Mouse (Mus musculus) cerebellum, adult 8-10 months (tissue): ENCODE data around the gene Gnaq.
"Not testable (repeated sequence)": the region's sequence is repeated elsewhere in the genome, so short reads cannot be mapped to it uniquely, and the experiment has no call there.

Experiments
- DNase-seq: peaks from one replicate; pipeline ENCODE4 v3.0.0; 2022

The Gnaq gene

GRCm38 (mm10) chr19:16132791-16132864 is at the start of gene Gnaq:
Gene Gnaq, plus strand, starts transcription at chr19:16132831.
- DNase-seq = no peak

DNA sequence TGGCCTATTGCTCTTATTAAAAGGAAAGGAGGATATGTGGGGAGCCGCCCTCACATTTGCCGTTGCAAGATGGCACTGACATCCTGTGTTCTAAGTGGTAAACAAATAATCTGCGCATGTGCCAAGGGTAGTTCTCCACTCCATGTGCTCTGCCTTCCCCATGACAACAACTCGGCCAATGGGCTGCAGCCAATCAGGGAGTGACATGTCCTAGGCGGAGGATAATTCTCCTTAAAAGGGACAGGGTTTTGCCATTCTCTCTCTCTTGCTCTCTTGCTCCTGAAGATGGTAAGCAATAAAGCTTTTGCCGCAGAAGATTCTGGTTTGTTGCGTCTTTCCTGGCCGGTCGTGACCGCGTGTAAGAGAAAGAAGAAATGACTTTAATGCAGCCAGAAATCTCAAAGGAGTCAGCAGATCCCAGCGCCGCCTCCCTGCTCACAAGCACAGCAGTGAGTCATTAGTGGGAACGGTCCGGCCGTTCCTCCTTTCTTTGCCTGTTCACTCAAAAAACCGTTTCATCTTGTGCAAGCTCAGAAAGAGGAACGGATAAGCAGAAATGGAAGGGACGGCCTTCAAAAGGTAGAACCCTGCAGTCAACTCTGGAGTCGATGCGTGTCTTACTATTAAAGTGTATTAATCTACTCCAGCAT is 48.5 kb upstream of the Gnaq start:
- not testable (repeated sequence) for DNase-seq

DNA sequence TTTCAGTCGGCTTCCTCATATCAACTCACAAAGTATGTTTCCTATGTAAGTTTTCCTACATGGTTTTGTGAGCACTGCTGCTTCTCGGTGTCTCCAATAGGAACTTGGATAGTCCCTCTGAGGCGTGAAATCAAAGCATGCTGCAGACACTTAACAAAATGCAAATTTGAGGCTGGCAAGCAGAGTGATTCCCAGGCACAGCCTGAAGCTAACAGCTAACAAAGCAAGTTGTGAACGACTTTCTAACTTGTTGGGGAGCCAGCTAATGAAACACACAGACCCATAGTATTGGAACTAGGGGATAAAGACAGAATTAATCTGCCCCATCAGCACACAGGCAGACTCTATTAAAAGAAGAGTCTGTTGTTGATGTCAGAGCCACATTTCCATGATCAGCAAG is 47.4 kb upstream of the Gnaq start:
- no peak for DNase-seq

DNA sequence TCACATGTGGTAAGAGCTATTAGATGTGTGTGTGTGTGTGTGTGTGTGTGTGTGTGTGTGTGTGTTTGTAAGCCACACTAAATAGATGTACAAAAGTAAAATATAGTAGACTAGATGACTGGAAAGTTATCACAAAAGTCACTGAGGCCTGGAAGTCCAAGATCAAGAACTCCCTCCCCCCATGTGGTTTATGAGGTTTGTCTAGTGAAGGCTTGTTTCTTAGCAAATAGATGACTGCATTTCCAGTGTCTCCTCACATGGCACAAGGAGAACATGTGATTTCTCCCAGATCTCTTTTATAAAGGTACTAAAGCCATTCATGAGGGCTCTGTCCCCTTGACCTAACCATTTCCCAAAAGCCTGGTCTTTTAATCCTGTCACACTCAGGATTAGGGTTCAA is 46.5 kb upstream of the Gnaq start:
- DNase-seq = no peak

- DNase-seq = no peak
Measured at GRCm38 (mm10) chr19:16086581-16086980, 46.0 kb upstream of the Gnaq start.

- DNase-seq = no peak
Measured at GRCm38 (mm10) chr19:16087391-16087790, 45.2 kb upstream of the Gnaq start.

GRCm38 (mm10) chr19:16093616-16094015 is 39.0 kb upstream of the Gnaq start:
- DNase-seq = no peak

DNA sequence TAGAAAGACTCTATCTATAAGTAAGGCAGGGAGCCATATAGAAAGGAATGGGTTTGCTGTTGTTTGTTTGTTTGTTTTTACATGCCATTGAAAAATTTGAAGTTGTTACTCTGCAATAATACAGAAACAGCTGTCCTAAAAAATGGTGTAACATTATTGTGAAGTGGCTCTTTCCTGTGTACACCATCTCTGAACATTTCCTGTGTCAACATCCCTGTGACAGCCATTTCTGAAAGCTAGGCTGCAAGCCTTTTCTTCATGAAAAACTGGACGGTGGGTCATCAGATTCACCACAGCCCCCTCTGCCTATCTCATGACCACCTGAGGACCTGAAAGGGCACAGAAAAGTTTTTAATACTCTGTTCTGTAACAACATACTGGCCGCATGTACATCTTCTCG is 22.7 kb upstream of the Gnaq start:
- DNase-seq = no peak

DNA sequence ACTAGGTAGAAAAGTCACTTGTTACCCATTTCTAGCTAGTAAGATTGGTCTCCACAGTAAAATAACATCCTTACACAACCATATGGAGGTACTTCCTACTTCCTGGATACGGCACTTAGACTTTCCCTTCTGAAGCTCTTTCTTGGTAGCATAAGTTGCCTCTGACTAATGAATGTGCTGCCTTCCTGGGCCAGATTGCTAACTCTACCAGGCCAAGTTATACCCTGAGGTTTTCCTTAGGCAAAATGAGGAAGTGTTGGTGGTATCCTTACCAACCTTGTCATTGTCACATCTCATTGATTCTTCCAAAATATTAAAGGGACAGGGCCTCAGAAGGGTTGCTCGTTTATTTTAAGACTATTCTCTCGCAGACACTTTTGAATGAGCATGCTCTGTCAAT is 22.0 kb upstream of the Gnaq start:
- no peak for DNase-seq

- DNase-seq = peak; percentile 87
Measured at GRCm38 (mm10) chr19:16113295-16113694, 19.3 kb upstream of the Gnaq start.

DNA sequence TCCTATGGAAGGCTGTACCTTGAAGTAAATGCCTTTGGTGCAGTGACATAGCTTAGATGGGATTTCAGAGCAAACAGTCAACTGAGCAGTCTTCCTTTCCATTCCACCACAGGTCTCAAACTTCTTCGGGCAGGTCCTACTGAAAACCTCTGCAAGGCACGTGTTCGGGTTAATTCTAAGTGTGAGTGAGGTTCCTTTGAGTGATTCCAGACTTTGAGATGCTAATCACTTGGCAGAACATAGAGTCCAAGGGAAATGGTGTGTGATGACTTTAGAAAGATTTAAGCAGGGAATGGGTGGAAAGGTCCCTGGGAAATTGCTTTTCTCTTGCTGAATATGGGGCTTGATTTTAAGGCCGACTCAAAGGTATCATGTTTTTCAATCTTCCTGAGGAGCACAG is 14.2 kb upstream of the Gnaq start:
- no peak for DNase-seq

DNA sequence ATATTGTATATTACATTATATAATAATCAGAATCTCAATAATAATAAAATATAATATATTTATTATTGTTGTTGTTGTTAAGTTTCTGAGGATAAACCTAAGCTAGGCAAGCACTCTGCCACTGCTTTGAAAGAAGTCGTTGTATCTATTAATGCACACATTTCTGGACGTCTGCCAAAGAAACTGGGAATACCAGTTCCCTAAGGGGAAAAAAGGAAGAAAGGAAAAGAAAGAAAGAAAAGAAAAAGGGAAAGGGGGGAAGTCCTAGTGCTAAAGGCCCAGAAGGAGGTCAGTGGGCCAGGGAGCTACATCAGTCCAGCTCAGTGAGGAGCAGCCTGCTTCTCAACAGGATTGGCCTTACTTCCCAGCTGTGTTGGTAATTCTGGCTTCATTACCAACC is 11.3 kb upstream of the Gnaq start:
- DNase-seq = no peak

DNA sequence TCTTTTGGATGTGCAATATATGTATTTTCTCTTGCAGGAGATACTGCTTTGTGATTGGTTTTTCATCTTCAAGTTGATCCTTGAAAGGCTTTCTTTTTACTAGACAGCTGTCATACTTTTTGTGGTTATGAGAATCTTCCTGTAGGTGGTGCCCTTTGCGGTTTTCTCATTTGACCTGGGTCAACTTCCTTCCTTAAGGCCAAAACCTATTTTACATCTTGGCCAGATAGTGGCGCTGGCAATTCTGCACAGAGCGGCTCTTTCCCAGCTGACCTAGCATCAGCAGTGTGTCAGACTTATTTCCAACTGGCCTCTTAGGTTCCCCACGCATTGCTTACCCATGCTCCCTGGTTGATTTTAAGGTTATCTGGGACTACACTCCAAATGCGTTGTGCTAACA is 3.9 kb upstream of the Gnaq start:
- DNase-seq = no peak

- DNase-seq = no peak
Measured at GRCm38 (mm10) chr19:16129171-16129570, 3.5 kb upstream of the Gnaq start.

DNA sequence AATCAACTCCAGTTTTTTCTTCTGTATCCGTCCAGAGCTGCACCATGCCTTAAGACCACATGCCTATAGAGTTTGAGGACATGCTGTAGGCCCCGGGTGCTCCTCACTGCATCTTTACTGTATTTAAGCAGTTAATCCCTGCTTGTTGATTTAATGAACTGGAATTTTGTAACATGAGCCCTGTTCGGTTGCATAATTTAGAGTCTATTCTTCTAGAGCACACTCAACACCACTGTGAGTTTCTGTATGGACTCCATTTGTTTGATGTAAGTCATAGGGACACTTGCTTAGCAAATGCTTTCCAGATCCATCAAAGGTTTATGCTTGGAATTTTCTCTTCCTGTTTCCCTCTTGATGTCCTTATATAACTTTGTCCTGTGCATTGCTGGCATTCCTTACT is 2.2 kb upstream of the Gnaq start:
- DNase-seq = no peak

DNA sequence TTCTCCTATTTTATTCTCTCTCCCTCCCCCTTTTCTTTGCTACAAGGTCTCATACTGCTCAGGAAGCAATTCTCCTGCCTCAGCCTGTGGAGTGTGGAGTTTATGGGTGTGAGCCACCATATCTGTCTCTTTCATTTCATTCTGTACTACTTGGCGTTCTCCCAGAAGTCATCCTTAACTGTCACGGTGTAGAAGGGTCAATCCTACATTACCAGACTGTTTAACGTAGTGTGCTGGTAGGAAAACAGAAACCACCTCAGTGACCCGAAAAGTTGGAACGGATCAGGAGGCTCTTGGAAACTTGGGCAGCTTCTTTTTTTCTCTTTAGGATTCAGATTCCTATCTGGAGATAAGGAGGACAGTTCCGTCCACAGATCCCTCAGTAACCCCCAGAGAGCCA is 800 bp upstream of the Gnaq start:
- no peak for DNase-seq

DNA sequence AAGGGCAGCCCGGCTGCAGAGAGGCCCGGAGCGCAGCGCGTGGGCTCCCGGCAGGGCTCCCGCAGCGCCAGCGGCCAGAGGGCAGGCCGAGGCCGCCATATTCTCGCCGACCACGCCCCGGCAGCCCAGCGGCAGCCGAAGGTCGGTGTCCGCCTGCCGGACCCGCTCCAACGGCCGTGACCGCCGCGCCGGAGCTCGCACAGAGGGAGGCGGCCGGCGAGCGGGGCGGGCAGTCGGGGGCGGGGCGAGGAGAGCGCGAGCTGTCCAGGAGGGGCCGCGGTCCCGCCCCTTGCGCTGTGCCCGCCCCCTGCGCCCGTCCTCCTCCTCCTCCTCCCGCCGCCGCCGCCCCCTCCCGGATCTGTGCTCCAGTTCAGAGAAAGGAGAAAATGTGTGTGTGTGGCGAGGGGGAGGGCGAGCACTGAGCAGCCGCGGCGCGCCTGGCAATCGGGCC is 266 bp upstream of the Gnaq start:
- DNase-seq = peak; percentile 85

DNA sequence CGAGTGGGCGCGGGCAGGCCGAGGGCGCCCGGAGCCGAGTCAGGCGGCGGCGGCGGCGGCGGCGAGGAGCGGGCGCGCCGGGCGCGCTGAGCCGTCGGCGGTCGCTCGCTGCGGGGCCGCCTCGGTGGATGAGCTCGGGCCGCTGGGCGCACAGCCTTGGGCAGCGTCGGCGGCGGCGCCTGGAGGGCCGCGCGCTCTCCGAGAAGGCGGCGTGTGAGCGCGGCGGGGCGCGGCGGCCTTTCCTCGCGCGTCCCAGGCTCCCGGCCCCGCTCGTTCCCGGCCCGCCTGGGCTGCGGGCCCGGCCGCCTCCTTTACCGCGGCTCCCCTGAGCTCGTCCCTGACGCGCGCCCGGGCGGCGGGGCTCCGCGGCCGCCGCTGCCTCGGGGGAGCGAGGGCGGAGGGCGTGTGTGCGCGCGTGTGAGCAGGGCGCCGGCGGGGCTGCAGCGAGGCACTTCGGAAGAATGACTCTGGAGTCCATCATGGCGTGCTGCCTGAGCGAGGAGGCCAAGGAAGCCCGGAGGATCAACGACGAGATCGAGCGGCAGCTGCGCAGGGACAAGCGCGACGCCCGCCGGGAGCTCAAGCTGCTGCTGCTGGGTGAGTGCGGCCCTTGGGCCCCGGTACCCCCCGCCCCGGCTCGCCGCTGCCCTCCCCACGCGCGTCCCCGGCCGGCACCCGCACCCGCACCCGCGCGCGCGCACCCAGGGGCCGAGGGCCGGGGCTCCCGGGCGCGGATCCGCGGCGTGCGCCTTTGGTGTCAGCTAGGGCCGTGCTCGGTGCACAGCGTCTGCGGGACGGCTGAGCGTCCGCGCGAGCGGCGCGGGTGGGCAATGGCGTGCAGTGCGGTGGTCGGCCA is 462 bp downstream of the Gnaq start:
- peak; percentile 71 for DNase-seq

DNA sequence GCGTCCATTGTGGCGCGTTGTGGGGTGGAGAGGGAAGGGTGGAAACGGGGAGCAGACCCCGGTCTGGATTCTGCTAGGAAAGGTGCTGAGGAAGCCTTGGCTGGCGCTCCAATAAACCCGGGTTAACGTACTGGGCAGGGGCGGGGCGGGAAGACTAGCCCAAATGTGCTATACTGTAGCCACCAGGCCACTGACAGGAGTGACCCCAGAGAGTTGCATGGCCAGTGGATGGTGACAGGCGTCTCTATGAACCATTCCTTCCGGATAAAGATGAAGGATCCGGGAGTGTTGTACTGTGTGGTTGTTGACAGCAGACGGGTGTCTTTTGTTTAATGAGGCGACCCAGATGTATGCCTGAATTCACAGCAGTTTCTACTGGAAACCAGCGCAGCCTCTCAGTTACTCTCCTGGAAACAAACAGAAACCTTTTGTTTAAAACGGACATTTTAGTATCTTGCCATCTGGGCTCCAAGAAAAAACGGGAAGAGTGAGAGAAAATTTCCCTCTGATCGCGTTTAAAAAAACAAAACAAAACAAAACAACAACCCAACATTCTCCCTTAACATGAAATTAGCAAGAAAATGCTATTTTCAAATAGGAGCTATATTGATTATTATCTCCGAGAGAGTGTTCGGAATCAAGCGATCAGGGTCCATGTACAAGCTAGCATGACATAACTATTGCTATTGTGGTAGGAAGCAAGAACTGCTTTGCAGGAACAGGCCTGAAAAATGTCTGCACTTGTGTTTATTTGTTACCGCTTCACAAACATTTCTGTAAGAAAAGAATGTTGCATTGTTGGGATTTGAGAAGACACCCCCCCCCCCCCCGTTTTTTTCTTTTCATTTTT is 1.3 kb downstream of the Gnaq start:
- DNase-seq = no peak

GRCm38 (mm10) chr19:16138064-16138580 is 5.5 kb downstream of the Gnaq start:
- no peak for DNase-seq

- DNase-seq = no peak
Measured at GRCm38 (mm10) chr19:16140710-16141109, 8.1 kb downstream of the Gnaq start.

GRCm38 (mm10) chr19:16141857-16142256 is 9.2 kb downstream of the Gnaq start:
- no peak for DNase-seq

- DNase-seq = no peak
Measured at GRCm38 (mm10) chr19:16142990-16143389, 10.4 kb downstream of the Gnaq start.

DNA sequence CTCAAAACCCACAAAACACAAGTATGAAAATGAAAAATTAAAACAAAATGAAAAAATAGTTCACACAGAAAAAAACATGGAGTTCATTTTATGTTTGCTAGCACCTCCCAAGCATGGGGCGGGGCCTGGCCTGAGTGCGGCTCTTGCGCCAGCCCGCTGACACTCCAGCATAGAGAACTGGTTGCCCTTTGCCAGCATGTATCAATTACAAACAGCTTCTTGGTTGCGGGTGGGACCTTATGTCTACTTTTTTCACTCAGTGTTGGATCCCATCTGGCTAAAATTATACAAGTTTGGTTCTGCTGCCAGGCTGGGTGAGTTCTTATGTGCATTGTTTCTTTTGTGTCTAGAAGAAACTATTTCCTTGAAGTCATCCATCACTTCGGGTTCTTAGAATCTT is 14.8 kb downstream of the Gnaq start:
- DNase-seq = no peak
